Mouse (Mus musculus) neutrophil, adult 65 days (primary cell): Measurements from ENCODE around the gene Stk11. TPM values are rescaled to one million over a fixed set of nuclear protein-coding genes. Genes with fewer than 3 reads are reported as not detected.

Source experiments
- total RNA-seq: library from RNA; stranded (reverse); gene quantifications from 2 replicates; pipeline ENCODE4 v1.2.4, GENCODE M21; 2023

Stk11 gene
- 193 and 249 TPM in 2 replicates for total RNA-seq

DNA sequence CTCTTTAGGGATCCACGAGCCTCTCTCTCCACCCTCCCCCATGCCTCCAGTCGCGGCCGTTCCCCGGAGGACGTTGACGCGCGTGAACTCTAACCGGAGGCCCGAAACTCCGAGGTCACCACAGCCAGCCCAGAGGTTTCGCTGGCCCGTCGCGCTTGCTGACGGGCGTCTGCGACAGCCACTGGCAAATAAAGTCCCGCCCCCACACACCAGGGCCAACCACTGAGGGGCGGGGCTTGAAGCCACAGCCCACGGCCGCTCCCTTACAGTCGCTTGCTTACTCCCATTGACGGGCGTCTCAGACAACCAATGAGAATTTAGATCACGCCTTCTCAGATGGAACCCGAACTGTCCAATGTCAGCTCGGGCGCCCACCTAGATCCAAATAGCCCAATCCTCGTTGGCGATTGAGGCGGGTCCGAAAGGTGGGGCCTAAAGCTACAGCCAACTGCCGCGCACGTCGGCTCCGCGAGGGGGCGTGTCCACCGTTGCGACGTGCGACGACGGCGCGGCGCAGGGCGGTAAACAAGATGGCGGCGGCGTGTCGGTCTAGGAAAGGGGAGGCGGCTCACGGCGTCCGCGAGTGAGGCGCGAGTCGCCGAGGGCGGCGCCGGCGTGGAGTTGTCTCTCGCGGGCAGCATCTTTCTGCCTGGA lies at the start of gene Stk11:
Stk11 (plus strand) TSS at position 514 of the 654 bp plus-strand sequence.

DNA sequence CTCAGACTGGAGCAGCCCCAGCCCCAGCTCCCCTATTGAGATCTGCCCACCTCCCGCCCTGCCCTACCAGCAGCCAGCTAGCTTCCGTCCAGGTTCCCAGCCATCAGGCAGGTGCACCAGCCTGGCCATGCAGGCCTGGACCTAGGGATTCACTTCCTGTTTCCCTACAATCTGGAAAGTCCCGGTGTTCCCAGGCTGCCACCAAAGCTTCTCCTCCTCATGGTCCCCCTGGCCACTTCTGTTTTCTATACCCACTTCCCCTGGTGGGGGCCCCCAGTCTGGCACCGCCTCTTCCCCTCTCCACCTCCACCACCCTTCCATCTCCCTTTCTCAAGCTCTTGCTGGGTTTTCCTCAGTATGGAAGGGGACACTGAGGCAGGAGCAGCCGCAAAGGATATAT lies 10.1 kb upstream of the Stk11 start, which contains the start of gene Sbno2:
Sbno2 (minus strand) TSS at position 112 of the 400 bp plus-strand sequence.

DNA sequence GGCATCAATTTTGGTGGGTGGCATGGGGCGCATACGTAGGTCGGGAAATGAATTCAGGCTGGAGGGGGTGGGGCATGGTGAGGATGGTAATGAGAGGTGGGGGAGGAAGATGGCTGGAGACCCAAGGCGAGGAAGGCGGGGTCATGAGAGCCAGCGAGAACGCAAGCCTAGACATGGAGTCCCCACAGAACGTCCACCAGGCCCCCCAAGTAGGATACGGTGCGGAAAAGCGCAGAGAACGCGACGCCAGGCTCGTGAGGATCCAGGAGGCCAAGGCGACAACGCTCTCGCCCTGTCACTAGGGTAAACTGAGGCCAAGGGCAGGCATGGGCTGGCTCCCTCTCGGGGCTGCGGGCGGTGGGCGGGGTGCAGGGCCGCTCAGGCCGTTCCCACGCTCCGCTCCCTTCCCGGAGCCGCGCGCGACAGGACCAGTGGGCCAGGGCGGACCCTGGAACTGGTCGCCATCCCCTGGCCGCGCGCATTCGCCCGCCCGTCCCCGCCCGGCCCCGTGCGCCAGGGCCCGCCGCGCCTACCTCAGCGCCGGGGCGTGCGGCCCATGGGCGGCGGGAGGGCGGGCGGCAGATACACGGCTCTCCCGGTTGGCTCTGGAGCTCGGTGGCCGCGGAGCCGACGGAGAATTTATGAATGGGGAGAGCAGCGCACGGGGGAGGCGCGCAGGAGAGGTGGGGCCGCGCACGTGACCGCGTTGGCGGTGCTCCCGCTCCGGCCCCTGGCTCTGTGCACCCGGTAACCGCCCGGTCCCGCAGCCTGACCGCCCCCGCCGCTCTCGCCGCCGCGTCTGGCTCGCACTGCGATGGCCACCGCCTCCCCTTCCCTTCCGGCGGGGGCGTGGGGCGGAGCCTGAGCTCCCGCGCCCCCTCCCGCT lies 23.2 kb downstream of the Stk11 start, which contains the start of gene Atp5d:
Atp5d (plus strand) TSS at position 80 of the 886 bp plus-strand sequence.

DNA sequence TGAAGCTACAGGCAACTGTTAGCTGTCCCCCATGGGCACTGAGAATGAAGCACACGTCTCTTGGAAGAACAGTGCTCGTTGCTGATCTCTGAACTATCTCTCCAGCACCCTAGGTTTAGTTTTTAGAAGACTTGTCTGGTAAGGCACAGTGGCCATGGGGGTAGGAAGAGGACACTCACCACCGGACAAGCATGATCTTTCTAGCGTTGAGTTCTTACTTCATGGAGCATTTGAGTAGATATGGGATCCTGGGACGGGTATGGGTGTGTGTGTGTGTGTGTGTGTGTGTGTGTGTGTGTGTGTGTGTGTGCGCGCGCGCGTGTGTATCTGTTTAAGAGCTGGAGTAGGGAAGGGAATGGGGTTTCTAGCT lies 25.0 kb downstream of the Stk11 start, which contains the start of gene Cbarp:
Cbarp (minus strand) TSS at position 170 of the 370 bp plus-strand sequence.

DNA sequence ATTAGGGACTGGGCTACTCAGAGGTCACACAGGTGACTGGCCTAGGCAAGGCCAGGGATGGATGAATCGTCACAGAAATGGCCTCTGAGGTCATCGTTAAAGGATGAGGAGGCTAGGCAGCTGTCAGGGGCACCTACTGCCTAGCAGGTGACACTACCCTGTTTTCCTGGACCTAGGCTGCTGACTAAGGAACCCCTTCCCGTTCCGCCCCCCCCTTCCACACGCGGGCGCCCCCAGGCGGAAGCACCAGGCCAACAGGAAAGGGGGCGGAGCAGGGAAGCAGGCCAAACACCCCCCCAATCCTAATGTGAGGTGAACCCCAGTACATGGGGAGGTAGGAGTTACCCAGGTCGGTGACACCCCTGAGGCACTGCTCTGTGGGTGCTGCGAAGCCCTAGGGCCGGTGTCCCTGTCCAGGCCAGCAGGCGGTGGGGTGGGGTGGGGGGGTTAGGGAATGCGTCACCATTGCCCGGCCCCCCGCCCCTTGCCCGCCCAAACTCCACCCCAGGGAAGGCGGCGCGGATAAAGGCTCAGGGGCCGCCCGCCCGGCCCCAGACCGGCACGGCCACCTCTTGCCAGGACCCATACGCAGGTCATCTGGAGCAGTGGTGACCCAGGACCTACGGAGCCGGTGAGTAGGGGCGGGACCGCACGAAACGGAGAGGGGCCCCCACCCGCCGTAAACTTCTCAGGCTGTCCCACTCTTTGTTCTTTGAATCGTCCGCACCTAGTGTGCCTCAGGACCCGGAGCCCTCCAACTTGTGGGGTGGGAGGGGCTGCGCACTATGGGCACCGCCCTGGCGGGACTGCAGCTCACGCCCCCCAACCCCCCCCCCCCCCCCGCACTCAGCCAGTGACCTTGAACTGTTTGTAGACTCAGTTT lies 32.4 kb downstream of the Stk11 start, which contains the start of gene Midn:
Midn (plus strand) TSS at position 554 of the 883 bp plus-strand sequence.

DNA sequence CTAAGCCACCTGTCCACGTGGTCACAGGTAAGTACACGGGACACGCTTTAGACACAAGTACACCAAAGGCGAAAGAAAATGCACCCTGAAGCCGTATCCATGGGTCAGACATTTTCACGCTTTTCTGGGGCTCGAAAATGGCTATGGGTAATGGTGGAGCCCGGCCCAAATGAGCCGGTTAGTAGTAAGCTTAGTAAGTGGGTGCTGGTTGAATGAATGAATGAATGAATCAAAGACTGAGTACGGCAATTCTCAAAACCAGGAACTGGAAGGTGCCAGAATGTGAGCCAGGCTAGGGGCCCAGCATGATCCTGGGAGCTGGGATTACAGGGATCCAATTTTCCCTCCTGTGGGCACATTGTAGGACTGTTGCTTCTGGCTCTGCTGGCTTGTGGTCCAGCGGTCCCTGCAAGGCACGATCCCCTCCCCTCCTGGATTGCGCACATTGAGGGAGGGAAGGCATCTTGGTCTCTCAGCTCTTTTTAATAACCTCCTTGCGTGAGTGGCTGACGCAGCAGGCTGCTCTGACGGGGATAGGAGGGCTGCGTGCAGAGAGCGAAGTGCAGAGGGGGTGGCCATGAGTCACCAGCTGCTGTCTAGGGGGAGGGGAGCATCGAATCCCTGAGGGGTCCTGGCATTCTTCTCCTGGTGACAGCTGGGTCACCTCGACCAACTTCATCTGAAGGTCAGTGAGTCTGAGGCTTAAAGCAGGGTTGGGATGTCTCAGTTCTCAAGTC lies 50.0 kb downstream of the Stk11 start, which contains the start of gene Cirbp:
Cirbp (plus strand) TSS at position 594 of the 737 bp plus-strand sequence.

DNA sequence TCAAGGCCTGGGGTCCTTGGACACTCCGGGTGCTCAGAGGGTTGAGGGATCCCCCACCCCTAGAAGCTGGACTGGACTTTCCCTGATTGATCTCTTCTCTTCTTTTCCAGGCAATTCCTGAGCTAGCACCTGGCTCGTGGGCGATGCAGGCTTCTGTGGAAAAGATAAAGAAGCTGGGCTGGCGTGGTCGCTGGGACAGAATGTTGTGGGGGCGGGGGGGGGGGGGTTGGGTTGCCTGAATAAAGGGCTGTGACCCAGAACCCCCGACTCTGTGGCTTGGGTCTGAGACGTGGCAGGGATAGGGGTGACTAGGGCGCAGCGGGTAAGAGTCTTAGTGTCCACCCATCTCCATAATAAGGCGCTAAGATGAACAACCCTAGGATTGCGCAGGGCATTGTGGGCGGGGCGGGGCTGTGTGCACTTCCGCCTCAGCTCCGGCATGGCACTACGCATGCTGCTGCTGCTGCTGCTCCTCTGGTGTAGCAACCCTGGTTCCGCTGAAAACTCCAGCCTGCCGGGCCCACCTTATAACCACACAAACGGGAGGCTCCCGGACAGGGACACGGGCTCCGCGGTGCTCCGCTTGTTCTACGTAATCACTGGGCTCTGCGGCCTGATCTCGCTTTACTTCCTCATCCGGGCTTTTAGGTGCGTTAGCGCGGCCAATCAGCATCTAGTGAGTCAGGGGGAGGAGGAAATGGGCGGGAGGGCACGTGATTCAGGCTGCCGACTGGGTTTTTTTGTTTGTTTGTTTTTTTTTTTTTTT lies 57.1 kb downstream of the Stk11 start, which contains the start of gene 1600002K03Rik:
1600002K03Rik (plus strand) TSS at position 418 of the 766 bp plus-strand sequence.

DNA sequence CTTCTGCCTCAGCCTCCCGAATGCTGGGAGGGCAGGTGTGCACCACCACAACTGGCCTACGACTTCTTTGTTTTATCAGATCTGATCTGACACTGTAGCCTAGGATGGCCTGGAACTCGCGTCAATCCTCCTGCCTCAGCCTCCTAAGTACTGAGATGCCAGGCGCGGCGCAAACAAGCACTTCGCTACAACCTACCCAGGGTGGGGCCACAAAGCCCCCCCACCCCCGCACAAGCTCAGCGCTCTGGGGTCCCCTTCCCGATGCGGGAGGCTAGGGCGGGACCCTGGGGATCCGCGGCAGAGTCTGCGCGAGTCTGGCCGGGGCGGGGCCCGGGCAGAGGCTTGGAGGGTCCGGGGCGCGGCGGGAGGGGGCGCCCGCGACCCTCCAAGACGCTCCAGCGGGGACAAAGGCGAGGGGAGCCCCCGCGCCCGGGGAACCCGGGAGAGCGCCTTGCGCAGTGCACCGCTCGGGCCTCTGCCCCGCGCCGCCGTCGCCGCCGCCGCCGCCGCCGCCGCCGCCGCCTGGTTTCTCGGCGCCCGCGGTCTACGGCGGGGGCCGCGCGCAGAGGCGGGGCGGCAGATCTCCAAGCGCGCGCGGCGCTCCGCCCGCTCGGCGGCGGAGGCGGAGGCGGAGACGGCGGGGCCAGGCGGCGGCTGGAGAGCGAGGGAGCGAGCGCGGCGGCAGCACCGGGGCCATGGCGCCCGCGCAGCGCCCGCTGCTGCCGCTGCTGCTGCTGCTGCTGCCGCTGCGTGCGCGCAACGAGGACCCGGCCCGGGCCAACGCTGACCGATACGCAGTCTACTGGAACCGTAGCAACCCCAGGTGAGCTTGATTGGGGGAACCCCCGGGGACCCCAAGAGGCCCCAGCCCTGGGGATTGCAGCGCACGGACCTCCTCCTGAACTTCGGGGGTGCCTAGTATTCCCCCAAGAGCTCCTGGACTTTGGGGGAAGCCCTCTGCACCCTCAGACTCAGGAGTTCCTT lies 63.8 kb downstream of the Stk11 start, which contains the start of gene Efna2:
Efna2 (plus strand) TSS at position 415 of the 984 bp plus-strand sequence.

Other genes with a start within 250 kb of the Stk11 start
- gene Prtn3, start 241.3 kb upstream of the Stk11 start, total RNA-seq: 374 and 461 TPM in 2 replicates
- gene Plppr3, start 241.2 kb upstream of the Stk11 start, total RNA-seq: 21.5 and 22.3 TPM in 2 replicates
- gene Elane, start 229.6 kb upstream of the Stk11 start, total RNA-seq: 409 and 433 TPM in 2 replicates
- not detected in 2 replicates for gene Cfd, start 224.9 kb upstream of the Stk11 start, total RNA-seq
- gene Med16, start 206.9 kb upstream of the Stk11 start, total RNA-seq: 38.8 and 45.7 TPM in 2 replicates
- gene Gm26602, start 204.9 kb upstream of the Stk11 start, total RNA-seq: not detected in 2 replicates
- gene Kiss1r, start 198.8 kb upstream of the Stk11 start, total RNA-seq: 5.0 and 5.7 TPM in 2 replicates
- gene R3hdm4, start 194.6 kb upstream of the Stk11 start, total RNA-seq: 563 and 732 TPM in 2 replicates
- gene Arid3a, start 188.8 kb upstream of the Stk11 start, total RNA-seq: 203 and 226 TPM in 2 replicates
- gene Wdr18, start 155.7 kb upstream of the Stk11 start, total RNA-seq: 13.5 and 19.5 TPM in 2 replicates
- 0.16 and 0.19 TPM in 2 replicates for gene Grin3b, start 145.1 kb upstream of the Stk11 start, total RNA-seq
- 65.1 and 75.1 TPM in 2 replicates for gene Tmem259, start 131.5 kb upstream of the Stk11 start, total RNA-seq
- 381 and 568 TPM in 2 replicates for gene Cnn2, start 127.2 kb upstream of the Stk11 start, total RNA-seq
- 105 and 153 TPM in 2 replicates for gene Abca7, start 119.3 kb upstream of the Stk11 start, total RNA-seq
- 445 and 546 TPM in 2 replicates for gene Arhgap45, start 99.2 kb upstream of the Stk11 start, total RNA-seq
- 31.6 and 36.0 TPM in 2 replicates for gene Polr2e, start 76.0 kb upstream of the Stk11 start, total RNA-seq
- 228 and 229 TPM in 2 replicates for gene Gpx4, start 68.6 kb upstream of the Stk11 start, total RNA-seq
- 164 and 210 TPM in 2 replicates for gene Sbno2, start 10.2 kb upstream of the Stk11 start, total RNA-seq
- gene Atp5d, start 22.8 kb downstream of the Stk11 start, total RNA-seq: 81.5 and 92.7 TPM in 2 replicates
- gene Cbarp, start 25.0 kb downstream of the Stk11 start, total RNA-seq: 0.61 and 1.3 TPM in 2 replicates
- gene Midn, start 32.5 kb downstream of the Stk11 start, total RNA-seq: 220 and 226 TPM in 2 replicates
- 41.2 and 65.3 TPM in 2 replicates for gene Cirbp, start 50.2 kb downstream of the Stk11 start, total RNA-seq
- 1.8 and 2.7 TPM in 2 replicates for gene 1600002K03Rik, start 57.1 kb downstream of the Stk11 start, total RNA-seq
- not detected in 2 replicates for gene Efna2, start 63.7 kb downstream of the Stk11 start, total RNA-seq
- 20.6 and 22.3 TPM in 2 replicates for gene Mum1, start 110.6 kb downstream of the Stk11 start, total RNA-seq
- 44.9 and 49.8 TPM in 2 replicates for gene Ndufs7, start 133.3 kb downstream of the Stk11 start, total RNA-seq
- 4.0 and 4.8 TPM in 2 replicates for gene Gamt, start 145.2 kb downstream of the Stk11 start, total RNA-seq
- gene Dazap1, start 145.7 kb downstream of the Stk11 start, total RNA-seq: 71.8 and 72.5 TPM in 2 replicates
- gene Rps15, start 176.7 kb downstream of the Stk11 start, total RNA-seq: 539 and 578 TPM in 2 replicates
- gene Apc2, start 180.2 kb downstream of the Stk11 start, total RNA-seq: not detected in 2 replicates
- gene 2310011J03Rik, start 204.7 kb downstream of the Stk11 start, total RNA-seq: 29.5 and 40.3 TPM in 2 replicates
- not detected in 2 replicates for gene Pcsk4, start 213.7 kb downstream of the Stk11 start, total RNA-seq
- 0.44 and 0.54 TPM in 2 replicates for gene Reep6, start 214.2 kb downstream of the Stk11 start, total RNA-seq
- gene Adamtsl5, start 232.6 kb downstream of the Stk11 start, total RNA-seq: not detected in 2 replicates
- not detected in 2 replicates for gene Plk5, start 240.7 kb downstream of the Stk11 start, total RNA-seq